Mouse (Mus musculus): ENCODE measurements at regions not wholly inside any gene's neighbourhood (a gene's known extent, or its start where the extent isn't known, plus 50 kb on each side); places are given as distances from the start of the nearest gene placed in this dataset.
A peak's percentile ranks its signal among the peaks of the same experiment; 100 is the strongest.
"Not testable (repeated sequence)": the region's sequence is repeated elsewhere in the genome, so short reads cannot be mapped to it uniquely, and the experiment has no call there.

DNA sequence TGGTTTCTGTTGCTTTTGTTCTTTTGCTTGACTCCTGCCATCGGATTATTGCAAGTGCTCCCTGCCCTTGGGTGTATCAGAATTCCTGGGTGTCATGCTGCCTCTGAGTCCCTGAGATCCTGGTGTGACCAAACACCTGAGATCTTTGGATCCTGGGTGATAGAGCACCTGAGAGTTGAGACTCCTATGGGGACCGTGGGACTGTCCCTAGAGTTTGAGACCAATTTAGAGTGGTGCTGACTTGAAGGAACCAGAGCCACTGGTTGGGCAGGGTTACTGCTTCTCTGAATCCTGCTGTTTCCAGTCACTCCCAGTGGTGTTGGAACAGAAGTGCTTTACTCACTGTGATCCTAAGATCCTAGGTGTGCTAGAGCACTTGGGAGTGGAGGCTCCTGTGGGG lies 448.7 kb downstream of the Adam6a start:
- Histone ChIP-seq H3K27ac (no peak overlapping the region), H3K9me3 (ENCODE audit: low read length) (no peaks in the 10 kb centered on the region), H3K36me3 (ENCODE audit: insufficient read depth, low read length) (no peaks in the 10 kb centered on the region), H3K9ac (replicated peaks; ENCODE audit: low read length) (no peak overlapping the region), H3K4me2 (ENCODE audit: low read depth, low read length) (no peak overlapping the region), H3K4me1 (ENCODE audit: insufficient read depth, low read length) (no peaks in the 10 kb centered on the region), H3K27me3 (ENCODE audit: insufficient read depth, low read length) (no peaks in the 10 kb centered on the region), H3K4me3 (ENCODE audit: low read length) (no peak overlapping the region)
- TF ChIP-seq CTCF (IDR thresholded peaks at IDR 0.05; ENCODE audit: low read depth): no peak
- 79% methylated on average over 2 of the region's 2 CpGs for WGBS
- no peak for ATAC-seq
- DNase-seq (ENCODE audit: low spot score): no peak

DNA sequence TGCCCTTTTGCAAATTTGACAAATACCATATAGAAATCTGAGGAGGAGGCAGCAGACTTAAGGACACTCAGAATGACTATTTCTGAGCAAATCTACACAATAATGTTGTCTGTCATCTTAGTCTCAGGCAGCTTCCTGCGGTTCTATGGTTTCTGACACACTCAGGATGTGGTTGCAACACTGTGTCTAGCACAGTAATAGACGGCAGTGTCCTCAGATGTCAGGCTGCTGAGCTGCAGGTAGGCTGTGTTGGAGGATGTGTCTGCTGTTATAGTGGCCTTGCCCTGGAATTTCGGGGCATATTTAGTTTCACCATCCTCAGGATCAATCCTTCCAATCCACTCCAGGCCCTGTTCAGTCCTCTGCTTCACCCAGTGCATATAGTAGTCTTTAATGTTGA lies 450.6 kb downstream of the Adam6a start:
- not testable (repeated sequence) for H3K27me3 ChIP-seq (ENCODE audit: insufficient read depth, low read length); H3K4me2 ChIP-seq (ENCODE audit: low read depth, low read length); DNase-seq (ENCODE audit: low spot score); H3K9me3 ChIP-seq (ENCODE audit: low read length); ATAC-seq; H3K4me1 ChIP-seq (ENCODE audit: insufficient read depth, low read length); H3K36me3 ChIP-seq (ENCODE audit: insufficient read depth, low read length); H3K4me3 ChIP-seq (ENCODE audit: low read length); H3K9ac ChIP-seq (replicated peaks; ENCODE audit: low read length); H3K27ac ChIP-seq
- 58% methylated on average over 3 of the region's 3 CpGs for WGBS

GRCm38 (mm10) chr12:114008491-114008890 lies 464.8 kb downstream of the Adam6a start:
- H3K27ac ChIP-seq; H3K27me3 ChIP-seq (ENCODE audit: insufficient read depth, low read length); ATAC-seq; H3K9me3 ChIP-seq (ENCODE audit: low read length); H3K4me2 ChIP-seq (ENCODE audit: low read depth, low read length); H3K36me3 ChIP-seq (ENCODE audit: insufficient read depth, low read length); H3K9ac ChIP-seq (replicated peaks; ENCODE audit: low read length); H3K4me3 ChIP-seq (ENCODE audit: low read length); H3K4me1 ChIP-seq (ENCODE audit: insufficient read depth, low read length); DNase-seq (ENCODE audit: low spot score): not testable (repeated sequence)

GRCm38 (mm10) chr12:114009391-114009790 lies 465.7 kb downstream of the Adam6a start:
- Histone ChIP-seq H3K4me3 (ENCODE audit: low read length) (no peak overlapping the region), H3K27me3 (ENCODE audit: insufficient read depth, low read length) (no peaks in the 10 kb centered on the region), H3K4me1 (ENCODE audit: insufficient read depth, low read length) (no peaks in the 10 kb centered on the region), H3K27ac (no peak overlapping the region), H3K4me2 (ENCODE audit: low read depth, low read length) (no peak overlapping the region), H3K9ac (replicated peaks; ENCODE audit: low read length) (no peak overlapping the region), H3K36me3 (ENCODE audit: insufficient read depth, low read length) (no peaks in the 10 kb centered on the region), H3K9me3 (ENCODE audit: low read length) (no peaks in the 10 kb centered on the region)
- WGBS: 55% methylated on average over 2 of the region's 2 CpGs
- no peak for TF ChIP-seq CTCF (IDR thresholded peaks at IDR 0.05; ENCODE audit: low read depth)
- no peak for DNase-seq (ENCODE audit: low spot score)
- no peak for ATAC-seq

- not testable (repeated sequence) for H3K27me3 ChIP-seq (ENCODE audit: insufficient read depth, low read length); H3K9ac ChIP-seq (replicated peaks; ENCODE audit: low read length); H3K4me3 ChIP-seq (ENCODE audit: low read length); ATAC-seq; H3K9me3 ChIP-seq (ENCODE audit: low read length); H3K27ac ChIP-seq; H3K36me3 ChIP-seq (ENCODE audit: insufficient read depth, low read length); H3K4me1 ChIP-seq (ENCODE audit: insufficient read depth, low read length); H3K4me2 ChIP-seq (ENCODE audit: low read depth, low read length)
- peak; percentile 4 for DNase-seq (ENCODE audit: low spot score)
- 24% methylated on average over 4 of the region's 4 CpGs for WGBS
- TF ChIP-seq CTCF (IDR thresholded peaks at IDR 0.05; ENCODE audit: low read depth): peak; percentile 42
Measured at GRCm38 (mm10) chr12:114012860-114013259, 469.2 kb downstream of the Adam6a start.

GRCm38 (mm10) chr12:114037011-114037410 lies 493.3 kb downstream of the Adam6a start:
- not testable (repeated sequence) for H3K36me3 ChIP-seq (ENCODE audit: insufficient read depth, low read length); H3K27ac ChIP-seq; H3K4me3 ChIP-seq (ENCODE audit: low read length); DNase-seq (ENCODE audit: low spot score); H3K4me1 ChIP-seq (ENCODE audit: insufficient read depth, low read length); ATAC-seq; H3K4me2 ChIP-seq (ENCODE audit: low read depth, low read length); H3K27me3 ChIP-seq (ENCODE audit: insufficient read depth, low read length); H3K9me3 ChIP-seq (ENCODE audit: low read length); H3K9ac ChIP-seq (replicated peaks; ENCODE audit: low read length)
- WGBS: 72% methylated on average over 2 of the region's 2 CpGs

DNA sequence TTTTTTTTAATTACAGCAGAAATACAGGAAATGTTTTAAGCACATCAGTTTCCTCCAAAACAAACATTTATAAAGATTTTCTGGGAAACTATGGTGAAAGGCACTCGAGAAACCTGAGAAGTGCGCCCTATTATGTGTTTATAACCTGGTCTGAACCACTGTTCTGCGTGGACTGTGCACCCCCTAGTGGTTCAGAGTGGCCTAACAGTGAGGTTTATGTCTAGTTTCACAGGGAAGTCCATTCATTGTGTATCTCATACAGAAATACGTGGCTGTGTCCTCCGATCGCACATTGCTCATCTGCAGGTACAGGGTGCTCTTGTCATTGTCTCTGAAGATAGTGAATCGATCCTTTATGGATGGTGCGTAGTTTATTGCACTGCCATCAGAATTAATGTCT lies 504.3 kb downstream of the Adam6a start:
- peak; percentile 48 for TF ChIP-seq CTCF (IDR thresholded peaks at IDR 0.05; ENCODE audit: low read depth)
- H3K4me2 ChIP-seq (ENCODE audit: low read depth, low read length); H3K9me3 ChIP-seq (ENCODE audit: low read length); H3K36me3 ChIP-seq (ENCODE audit: insufficient read depth, low read length); H3K27ac ChIP-seq; ATAC-seq; H3K4me1 ChIP-seq (ENCODE audit: insufficient read depth, low read length); H3K4me3 ChIP-seq (ENCODE audit: low read length); H3K27me3 ChIP-seq (ENCODE audit: insufficient read depth, low read length); H3K9ac ChIP-seq (replicated peaks; ENCODE audit: low read length): not testable (repeated sequence)
- peak; percentile 11 for DNase-seq (ENCODE audit: low spot score)
- 67% methylated on average over 8 of the region's 8 CpGs for WGBS

DNA sequence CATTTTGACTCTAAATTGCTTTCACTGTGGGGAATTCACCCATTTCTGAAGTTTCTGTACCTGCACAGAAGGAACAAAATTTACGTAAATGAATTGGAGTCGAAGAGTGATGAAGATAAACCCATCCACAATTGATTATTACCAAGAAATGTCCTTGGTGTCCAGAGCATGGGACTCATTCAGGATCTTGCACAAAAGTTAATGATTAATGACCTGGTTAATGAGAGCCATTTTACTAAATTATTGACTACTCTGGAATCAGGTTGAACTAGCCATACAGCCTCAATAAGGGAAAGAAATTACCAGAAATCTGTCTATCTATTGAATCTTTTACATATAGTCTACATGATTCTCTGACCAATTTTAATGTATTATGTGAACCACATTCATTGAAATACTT lies 509.6 kb downstream of the Adam6a start:
- Histone ChIP-seq H3K9ac (replicated peaks; ENCODE audit: low read length) (no peak overlapping the region), H3K4me1 (ENCODE audit: insufficient read depth, low read length) (no peaks in the 10 kb centered on the region), H3K9me3 (ENCODE audit: low read length) (no peaks in the 10 kb centered on the region), H3K4me3 (ENCODE audit: low read length) (no peak overlapping the region), H3K36me3 (ENCODE audit: insufficient read depth, low read length) (no peaks in the 10 kb centered on the region), H3K27me3 (ENCODE audit: insufficient read depth, low read length) (no peaks in the 10 kb centered on the region), H3K4me2 (ENCODE audit: low read depth, low read length) (no peak overlapping the region), H3K27ac (no peak overlapping the region)
- WGBS: 90% methylated on average over 2 of the region's 2 CpGs
- TF ChIP-seq CTCF (IDR thresholded peaks at IDR 0.05; ENCODE audit: low read depth): no peak
- ATAC-seq: no peak
- no peak for DNase-seq (ENCODE audit: low spot score)
